Mouse (Mus musculus): ENCODE data around the gene Nr1h3. TPM values are rescaled to one million over a fixed set of nuclear protein-coding genes. Genes with fewer than 3 reads are reported as not detected.

Nr1h3 gene
- total and polyA plus RNA-seq, 2 experiments from 2014 or later = 1.5 to 1.6 TPM

DNA sequence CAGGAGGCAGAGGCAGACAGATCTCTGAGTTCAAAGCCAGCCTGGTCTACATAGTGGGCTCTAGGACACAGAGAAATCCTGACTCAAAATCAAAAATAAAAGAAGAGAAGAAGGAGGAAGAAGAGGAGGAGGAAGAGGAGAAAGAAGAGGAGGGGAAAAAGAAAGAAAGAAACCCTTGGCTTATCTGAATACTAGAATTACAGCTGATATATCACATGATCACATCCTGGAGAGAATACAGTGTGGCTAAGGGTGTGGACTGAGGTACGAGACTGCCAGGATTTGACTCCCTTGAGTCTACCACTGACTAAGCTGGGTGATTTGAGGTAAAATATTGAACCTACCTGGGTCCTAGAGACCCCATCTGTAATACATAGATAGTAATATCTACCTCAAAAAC is 16.4 kb downstream of the Nr1h3 start:
- 81% methylated on average over 1 of the region's 1 CpGs for WGBS
- Histone ChIP-seq H3K27me3 (ENCODE audit: insufficient read depth, low read length) (no peaks in the 10 kb centered on the region), H3K4me1 (ENCODE audit: insufficient read depth) (peaks cover 7% of the 10 kb centered on the region), H3K9me3 (ENCODE audit: low read length) (no peaks in the 10 kb centered on the region), H3K9ac (no peak overlapping the region), H3K4me3 (ENCODE audit: low read depth, low read length) (no peak overlapping the region), H3K36me3 (ENCODE audit: insufficient read depth) (no peaks in the 10 kb centered on the region), H3K4me2 (ENCODE audit: low read depth) (no peak overlapping the region), H3K27ac (ENCODE audit: low read depth, low read length) (no peak overlapping the region)
- no peak for ATAC-seq
- TF ChIP-seq CTCF (IDR thresholded peaks at IDR 0.05; ENCODE audit: low read depth) = no peak
- no peak for DNase-seq

DNA sequence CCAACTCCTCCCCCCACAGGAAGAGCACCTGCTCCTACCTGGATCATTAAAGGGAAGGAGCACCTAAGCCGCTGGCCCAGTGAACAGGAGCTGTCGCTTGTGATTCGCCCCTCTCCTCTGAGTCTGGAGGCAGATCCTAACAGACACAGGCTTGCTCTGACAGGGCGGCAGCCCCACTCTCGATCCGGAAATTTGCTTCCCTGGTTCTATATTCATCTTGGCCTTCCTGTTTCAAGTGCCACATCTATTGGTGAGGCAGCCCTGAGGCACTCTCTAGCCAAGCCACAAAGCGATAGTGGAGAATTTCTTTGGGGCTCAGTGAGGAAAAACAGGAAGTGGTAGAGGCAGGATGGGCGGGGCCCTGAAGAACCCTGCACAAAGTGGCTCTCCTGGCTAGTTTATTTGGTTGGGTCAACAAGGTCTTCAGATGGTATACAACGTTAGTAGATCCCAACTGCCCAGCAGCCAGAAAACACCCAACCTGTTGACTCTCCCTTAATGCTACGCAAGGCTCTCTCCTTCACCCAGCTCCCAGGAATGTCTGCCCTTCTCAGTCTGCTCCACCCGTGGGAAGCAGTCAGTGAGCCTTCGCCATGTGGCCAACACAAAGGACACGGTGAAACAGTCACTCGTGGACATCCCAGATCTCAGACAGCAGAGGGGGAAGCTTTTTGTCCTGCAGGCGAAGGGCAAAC is 18.8 kb downstream of the Nr1h3 start, which contains the start of gene Madd:
Gene Madd (minus strand): TSS at position 127 of the 695 bp plus-strand sequence.
- 67% methylated on average over 15 of the region's 15 CpGs for WGBS
- H3K27me3 ChIP-seq (ENCODE audit: insufficient read depth, low read length) = no peaks in the 10 kb centered on the region
- H3K27ac ChIP-seq (ENCODE audit: low read depth, low read length) = peak within 1 kb of the TSS; percentile 92
- H3K4me2 ChIP-seq (ENCODE audit: low read depth) = peak within 1 kb of the TSS; percentile 88
- peak within 1 kb of the TSS; percentile 81 for H3K9ac ChIP-seq
- peak within 1 kb of the TSS; percentile 91 for H3K4me3 ChIP-seq (ENCODE audit: low read depth, low read length)
- DNase-seq (no peak), ATAC-seq (no peak)
- 0 out of 2 replicates have a peak, but pooled peaks cover 4% of the 10 kb centered on the region for H3K36me3 ChIP-seq (ENCODE audit: insufficient read depth)
- no peaks in the 10 kb centered on the region for H3K9me3 ChIP-seq (ENCODE audit: low read length)
- TF ChIP-seq CTCF (IDR thresholded peaks at IDR 0.05; ENCODE audit: low read depth) = no peak
- peaks cover 13% of the 10 kb centered on the region for H3K4me1 ChIP-seq (ENCODE audit: insufficient read depth)

DNA sequence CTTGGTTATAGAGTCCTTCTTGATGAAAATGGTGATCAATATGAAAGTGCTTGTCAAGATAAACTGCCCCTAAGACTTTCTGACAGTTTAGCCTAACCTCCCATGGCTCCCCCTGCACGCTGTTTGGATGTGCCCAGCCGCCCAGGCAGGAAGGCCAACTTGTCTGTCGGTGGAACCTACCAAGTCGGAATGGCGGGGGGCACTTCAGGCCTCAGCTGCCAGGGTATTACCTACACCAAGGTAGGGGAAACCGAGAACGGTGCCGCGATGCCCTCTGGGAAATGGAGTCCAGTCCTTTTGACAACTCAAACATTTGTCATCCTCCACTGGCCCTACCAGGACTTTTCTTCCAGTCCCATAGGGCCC is 19.5 kb downstream of the Nr1h3 start:
- Histone ChIP-seq H3K9me3 (ENCODE audit: low read length) (no peaks in the 10 kb centered on the region), H3K9ac (peak overlapping the region; percentile 81), H3K27me3 (ENCODE audit: insufficient read depth, low read length) (no peaks in the 10 kb centered on the region), H3K4me3 (ENCODE audit: low read depth, low read length) (peak overlapping the region; percentile 91), H3K4me1 (ENCODE audit: insufficient read depth) (peaks cover 13% of the 10 kb centered on the region), H3K4me2 (ENCODE audit: low read depth) (peak overlapping the region; percentile 88), H3K27ac (ENCODE audit: low read depth, low read length) (peak overlapping the region; percentile 92), H3K36me3 (ENCODE audit: insufficient read depth) (peaks cover 9% of the 10 kb centered on the region; the same call in 1 of the 2 replicates)
- no peak for TF ChIP-seq CTCF (IDR thresholded peaks at IDR 0.05; ENCODE audit: low read depth)
- DNase-seq (peak; percentile 97), ATAC-seq (peak; percentile 96)
- 1% methylated on average over 9 of the region's 9 CpGs for WGBS

DNA sequence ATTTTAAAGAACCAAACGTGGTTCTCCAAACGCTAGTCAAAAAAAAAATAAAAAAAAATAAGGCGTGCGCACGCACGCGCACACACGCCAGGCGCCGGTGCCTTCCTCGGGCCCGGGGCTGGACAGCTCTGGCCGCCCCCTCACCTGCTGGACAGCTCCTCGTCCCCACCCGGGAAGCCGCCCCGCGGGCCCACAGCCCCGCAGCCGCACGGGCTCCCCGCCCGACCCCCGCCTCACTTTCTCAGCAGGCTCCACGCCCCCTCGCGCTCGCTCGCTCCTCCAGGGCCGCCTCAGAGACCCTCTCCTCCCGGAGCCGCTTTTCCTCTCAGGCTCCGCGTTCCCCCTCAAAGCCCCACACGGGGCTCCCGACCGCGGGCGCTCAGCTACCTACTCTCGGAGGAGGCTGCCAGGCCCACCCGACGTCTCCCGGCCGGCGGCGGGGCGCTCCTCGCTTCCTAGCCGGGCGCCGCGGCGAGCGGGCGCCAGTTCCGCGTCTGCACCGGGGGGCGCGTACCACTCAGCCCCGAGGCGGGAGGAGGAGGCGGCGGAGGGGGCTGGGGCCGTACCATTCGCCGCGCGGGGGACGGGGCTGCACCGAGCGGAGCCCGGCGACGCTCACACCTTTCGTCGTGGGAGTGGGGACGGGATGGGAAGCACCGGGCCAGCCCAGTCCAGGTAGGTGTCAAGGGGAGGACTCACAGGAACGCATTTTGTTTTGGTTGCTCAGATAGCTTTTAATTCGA is 20.1 kb downstream of the Nr1h3 start:
- peaks cover 13% of the 10 kb centered on the region for H3K4me1 ChIP-seq (ENCODE audit: insufficient read depth)
- peak; percentile 94 for ATAC-seq
- H3K4me3 ChIP-seq (ENCODE audit: low read depth, low read length) = peak overlapping the region; percentile 91
- DNase-seq = peak; percentile 95
- H3K4me2 ChIP-seq (ENCODE audit: low read depth) = peak overlapping the region; percentile 88
- no peak for TF ChIP-seq CTCF (IDR thresholded peaks at IDR 0.05; ENCODE audit: low read depth)
- WGBS = 2% methylated on average over 78 of the region's 81 CpGs
- no peaks in the 10 kb centered on the region for H3K9me3 ChIP-seq (ENCODE audit: low read length)
- H3K27ac ChIP-seq (ENCODE audit: low read depth, low read length) = peak overlapping the region; percentile 92
- H3K36me3 ChIP-seq (ENCODE audit: insufficient read depth) = peaks cover 14% of the 10 kb centered on the region
- no peaks in the 10 kb centered on the region for H3K27me3 ChIP-seq (ENCODE audit: insufficient read depth, low read length)
- peak overlapping the region; percentile 81 for H3K9ac ChIP-seq

DNA sequence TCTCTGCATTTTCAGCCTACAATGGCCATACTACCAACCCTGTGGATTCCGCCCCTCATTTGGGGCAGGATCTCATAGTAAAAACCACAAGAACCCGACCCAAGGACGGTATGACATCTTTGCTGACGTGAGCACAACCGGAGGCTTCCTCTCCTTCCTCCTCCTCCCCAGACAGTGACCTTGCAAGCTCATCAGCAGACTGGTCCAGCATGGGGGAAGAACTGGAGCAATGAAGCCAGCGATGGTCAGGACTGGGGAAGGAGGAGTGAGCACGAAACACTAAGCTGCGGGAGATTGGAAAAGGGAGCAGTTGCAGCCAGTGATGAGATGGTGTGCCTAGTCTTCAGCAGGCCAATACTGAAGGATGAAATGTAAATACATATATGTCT is 20.6 kb downstream of the Nr1h3 start:
- Histone ChIP-seq H3K4me1 (ENCODE audit: insufficient read depth) (peaks cover 13% of the 10 kb centered on the region), H3K9ac (peak overlapping the region; percentile 81), H3K4me2 (ENCODE audit: low read depth) (peak overlapping the region; percentile 88), H3K4me3 (ENCODE audit: low read depth, low read length) (peak overlapping the region; percentile 91), H3K27me3 (ENCODE audit: insufficient read depth, low read length) (no peaks in the 10 kb centered on the region), H3K9me3 (ENCODE audit: low read length) (no peaks in the 10 kb centered on the region), H3K36me3 (ENCODE audit: insufficient read depth) (peaks cover 16% of the 10 kb centered on the region), H3K27ac (ENCODE audit: low read depth, low read length) (peak overlapping the region; percentile 92)
- TF ChIP-seq CTCF (IDR thresholded peaks at IDR 0.05; ENCODE audit: low read depth) = no peak
- ATAC-seq (no peak), DNase-seq (no peak)
- WGBS = 4% methylated on average over 8 of the region's 8 CpGs

DNA sequence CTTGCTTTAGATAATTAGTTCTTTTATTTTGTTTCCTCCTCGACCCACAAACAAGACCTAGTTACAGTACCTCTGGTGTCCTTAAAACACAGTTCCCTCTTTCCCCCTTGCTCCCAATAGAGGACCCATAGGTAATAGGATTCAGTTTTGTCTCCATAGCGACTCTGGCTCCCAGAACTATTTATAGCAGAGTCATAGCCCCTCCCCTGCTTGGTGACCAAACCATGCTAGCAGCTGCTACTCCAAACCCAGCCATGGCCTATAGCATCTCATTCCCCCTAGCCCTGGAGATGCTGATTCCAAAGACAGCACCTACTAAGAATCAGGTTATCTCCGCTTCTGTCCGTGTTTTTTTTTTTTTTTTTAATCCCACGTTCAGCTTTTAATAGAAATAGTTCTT is 21.9 kb downstream of the Nr1h3 start:
- Histone ChIP-seq H3K27ac (ENCODE audit: low read depth, low read length) (no peak overlapping the region), H3K4me2 (ENCODE audit: low read depth) (peak overlapping the region; percentile 88), H3K9ac (no peak overlapping the region), H3K27me3 (ENCODE audit: insufficient read depth, low read length) (no peaks in the 10 kb centered on the region), H3K4me3 (ENCODE audit: low read depth, low read length) (0 out of 2 replicates have a peak overlapping the region, but pooled peaks have one; percentile 91), H3K4me1 (ENCODE audit: insufficient read depth) (peaks cover 13% of the 10 kb centered on the region), H3K9me3 (ENCODE audit: low read length) (no peaks in the 10 kb centered on the region), H3K36me3 (ENCODE audit: insufficient read depth) (peaks cover 29% of the 10 kb centered on the region)
- WGBS = 62% methylated on average over 5 of the region's 5 CpGs
- ATAC-seq (no peak), DNase-seq (no peak)
- TF ChIP-seq CTCF (IDR thresholded peaks at IDR 0.05; ENCODE audit: low read depth) = no peak

DNA sequence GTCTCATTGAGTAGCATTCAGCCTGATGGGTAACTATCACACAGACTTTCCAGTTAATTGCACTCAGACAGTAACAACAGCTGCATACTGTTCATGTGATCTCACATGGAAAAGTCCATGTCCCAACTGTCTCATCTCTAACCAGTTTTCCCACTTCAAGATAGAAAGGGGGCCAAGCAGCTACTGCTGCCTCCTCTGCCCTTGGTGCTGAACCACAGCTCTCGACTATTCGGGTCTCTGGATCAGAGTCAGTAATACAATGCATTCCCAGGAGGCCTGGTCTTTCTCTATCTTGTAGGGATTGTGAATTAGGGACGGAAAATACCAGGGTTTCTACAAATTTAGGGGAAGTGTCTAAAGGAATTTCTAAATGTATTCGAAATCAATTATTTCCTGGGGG is 22.8 kb downstream of the Nr1h3 start:
- Histone ChIP-seq H3K9ac (no peak overlapping the region), H3K27me3 (ENCODE audit: insufficient read depth, low read length) (no peaks in the 10 kb centered on the region), H3K4me1 (ENCODE audit: insufficient read depth) (peaks cover 13% of the 10 kb centered on the region), H3K27ac (ENCODE audit: low read depth, low read length) (no peak overlapping the region), H3K36me3 (ENCODE audit: insufficient read depth) (peaks cover 35% of the 10 kb centered on the region), H3K4me2 (ENCODE audit: low read depth) (no peak overlapping the region), H3K9me3 (ENCODE audit: low read length) (no peaks in the 10 kb centered on the region), H3K4me3 (ENCODE audit: low read depth, low read length) (no peak overlapping the region)
- 45% methylated on average over 4 of the region's 4 CpGs for WGBS
- TF ChIP-seq CTCF (IDR thresholded peaks at IDR 0.05; ENCODE audit: low read depth) = no peak
- ATAC-seq (no peak), DNase-seq (no peak)

All from forebrain, postnatal 0 days (tissue).